9 mouse cellular contexts compared by ENCODE assay signal in the genomic region with DNA sequence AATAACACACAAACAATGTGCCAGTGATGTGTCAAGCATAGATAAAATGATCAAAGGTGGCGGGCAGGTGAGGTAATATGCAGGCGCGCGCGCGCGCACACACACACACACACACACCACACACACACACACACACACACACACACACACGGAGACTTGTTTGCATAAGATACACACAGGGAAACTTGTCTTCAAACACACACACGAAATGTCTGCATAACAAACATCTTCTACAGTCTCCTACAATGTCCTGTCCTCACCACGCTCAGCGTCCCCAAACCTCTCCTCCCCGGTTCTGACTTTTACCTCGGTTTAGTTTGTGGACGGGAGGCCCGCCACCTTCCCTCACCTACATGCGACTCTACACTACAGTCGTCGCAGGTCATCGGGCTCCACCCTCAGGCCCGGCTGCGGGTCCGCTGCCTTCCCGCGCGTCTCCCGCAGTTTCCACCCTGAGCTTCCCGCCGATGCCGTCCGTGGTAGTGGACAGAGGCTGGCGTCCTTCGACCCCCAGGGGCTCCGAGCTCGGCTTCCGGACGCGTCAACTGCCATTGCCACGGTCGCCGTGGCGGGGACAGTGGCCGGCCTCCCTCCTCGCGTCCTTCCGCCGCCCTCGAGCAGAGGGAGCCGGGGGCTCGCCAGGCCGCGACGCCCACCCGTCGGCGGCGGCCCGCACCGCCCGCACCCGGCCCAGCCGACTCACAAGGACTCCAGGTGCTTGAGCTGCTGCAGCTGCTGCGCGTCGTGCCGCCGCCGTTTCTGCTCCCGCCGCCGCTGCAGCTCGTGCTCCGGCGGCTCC. TPM values are rescaled to one million over a fixed set of nuclear protein-coding genes. Genes with fewer than 3 reads are reported as not detected.
DNase-seq lines count a peak whose midpoint lies in the region; ATAC-seq and TF ChIP-seq lines count a peak whose summit lies in the region.
"Had no signal": no experiment of that assay in that cellular context is flagged by ENCODE, and none has a peak within 500 bp of the region (broad histone marks: within the 10 kb centered on the region; RNA-seq: fewer than 3 reads in every experiment).

No protein-coding gene starts in this region.

- intact Hi-C loops in heart, adult 2 months (cut with DNase I): no loop called here

- peak overlapping the region; percentile 91 for H3K4me3 ChIP-seq in heart, adult 2 months
- peak overlapping the region; percentile 89 for H3K4me3 ChIP-seq in liver, embryonic 16.5 days (ENCODE audit: low read depth, low read length)
- peak overlapping the region; percentile 83 for H3K4me3 ChIP-seq in neural tube, embryonic 11.5 days (ENCODE audit: low read depth, low read length)

- H3K79me2 ChIP-seq in heart, adult 2 months (replicated peaks; ENCODE audit: control insufficient read depth, insufficient read depth, low read length): peaks cover 9% of the 10 kb centered on the region

- peak; percentile 69 for ATAC-seq in liver, embryonic 16.5 days (ENCODE audit: low read depth)
- ATAC-seq in neural tube, embryonic 11.5 days (ENCODE audit: insufficient read depth, low FRiP score, low TSS enrichment): peak; percentile 74

- WGBS in heart, adult 2 months: under 1% methylated on average over 68 of the region's 73 CpGs
- WGBS in liver, embryonic 16.5 days (ENCODE audit: insufficient replicate concordance): under 1% methylated on average over 68 of the region's 73 CpGs
- 1% methylated on average over 68 of the region's 73 CpGs for WGBS in neural tube, embryonic 11.5 days

- TF ChIP-seq POLR2A in heart, adult 2 months (IDR thresholded peaks at IDR 0.05; ENCODE audit: insufficient read depth, low read depth, low read length): no peak

- H3K27me3 ChIP-seq in heart, adult 2 months (ENCODE audit: control insufficient read depth, insufficient read depth, low read length): no peaks in the 10 kb centered on the region
- H3K27me3 ChIP-seq in liver, embryonic 16.5 days (ENCODE audit: control insufficient read depth, insufficient read depth, low read depth, low read length): no peaks in the 10 kb centered on the region
- H3K27me3 ChIP-seq in neural tube, embryonic 11.5 days (ENCODE audit: control insufficient read depth, insufficient read depth, low read length): no peaks in the 10 kb centered on the region

- H3K9me3 ChIP-seq in liver, embryonic 16.5 days (replicated peaks; ENCODE audit: control insufficient read depth, low read length): no peaks in the 10 kb centered on the region
- H3K9me3 ChIP-seq in neural tube, embryonic 11.5 days (ENCODE audit: control insufficient read depth, low read length): no peaks in the 10 kb centered on the region

- no peak for TF ChIP-seq EP300 in heart, adult 2 months (IDR thresholded peaks at IDR 0.05; ENCODE audit: insufficient read depth, low read depth, low read length)

- peak; percentile 58 to 72 for DNase-seq in B cell, adult 2 months
- peak; percentile 33 for DNase-seq in NIH3T3 (ENCODE audit: low read depth)
- DNase-seq in cerebellum, postnatal 14 days: peak; percentile 67 to 72
- DNase-seq in heart, adult 2 months: no peak
- DNase-seq in kidney, adult 8-10 months: peak; percentile 23 to 29
- peak; percentile 65 for DNase-seq in neural tube, embryonic 11.5 days (ENCODE audit: low spot score)
- DNase-seq in thymus, postnatal 10 days (ENCODE audit: low spot score in 2 of 2): peak; percentile 41 to 54

- peak overlapping the region; percentile 83 for H3K27ac ChIP-seq in heart, adult 2 months
- H3K27ac ChIP-seq in liver, embryonic 16.5 days (ENCODE audit: low read length): peak overlapping the region; percentile 76
- H3K27ac ChIP-seq in neural tube, embryonic 11.5 days (ENCODE audit: low read depth, low read length): peak overlapping the region; percentile 78; the same call in 1 of the 2 replicates

- H3K4me2 ChIP-seq in liver, embryonic 16.5 days (ENCODE audit: low read depth, low read length): peak overlapping the region; percentile 97
- H3K4me2 ChIP-seq in neural tube, embryonic 11.5 days (ENCODE audit: low read depth): peak overlapping the region; percentile 73

- no peaks in the 10 kb centered on the region for H3K36me3 ChIP-seq in heart, adult 2 months (ENCODE audit: control insufficient read depth, insufficient read depth, low read length)
- H3K36me3 ChIP-seq in liver, embryonic 16.5 days (ENCODE audit: control insufficient read depth, insufficient read depth): 0 out of 2 replicates have a peak, but pooled peaks cover 2% of the 10 kb centered on the region
- no peaks in the 10 kb centered on the region for H3K36me3 ChIP-seq in neural tube, embryonic 11.5 days (ENCODE audit: control insufficient read depth, insufficient read depth, low read length)

- H3K4me1 ChIP-seq in heart, adult 2 months (ENCODE audit: control insufficient read depth, insufficient read depth, low read length): peaks cover 2% of the 10 kb centered on the region
- peaks cover 10% of the 10 kb centered on the region for H3K4me1 ChIP-seq in liver, embryonic 16.5 days (ENCODE audit: control insufficient read depth, low read depth, low read length)
- no peaks in the 10 kb centered on the region; the same call in 1 of the 2 replicates for H3K4me1 ChIP-seq in neural tube, embryonic 11.5 days (ENCODE audit: control insufficient read depth, insufficient read depth, low read length)

- H3K9ac ChIP-seq in heart, adult 2 months (ENCODE audit: low read depth, low read length): peak overlapping the region; percentile 100
- H3K9ac ChIP-seq in liver, embryonic 16.5 days (ENCODE audit: low read depth, low read length): peak overlapping the region; percentile 87
- H3K9ac ChIP-seq in neural tube, embryonic 11.5 days (ENCODE audit: low read length): peak overlapping the region; percentile 91

- TF ChIP-seq CTCF in heart, adult 2 months (IDR thresholded peaks at IDR 0.05): no peak

RNA-seq across cellular contexts. Expression of a gene that starts 2.0 kb away (rescaled TPM):
- 10 to 100 TPM; 42.6 to 46.1 TPM for total RNA-seq in heart, adult 2 months (2021)
- 35.1 and 39.5 TPM in 2 replicates for polyA plus RNA-seq in heart, adult 2 months (2012; rRNA removed)
- 25.1 and 25.3 TPM in 2 replicates for polyA plus RNA-seq in liver, embryonic 16.5 days (2015; fragmentation: Nextera tagmentation; extraction: Ambion mirVana)
- 46.6 and 48.1 TPM in 2 replicates for polyA plus RNA-seq in neural tube, embryonic 11.5 days (2014; fragmentation: Nextera tagmentation; extraction: Ambion mirVana)

RNA-seq across cellular contexts. Expression of a gene that starts 7.9 kb away (rescaled TPM):
- total RNA-seq in heart, adult 2 months (2021): 10 to 100 TPM; 11.9 to 12.4 TPM
- polyA plus RNA-seq in heart, adult 2 months (2012; rRNA removed): 6.3 and 9.0 TPM in 2 replicates
- 2.5 and 3.1 TPM in 2 replicates for polyA plus RNA-seq in liver, embryonic 16.5 days (2015; fragmentation: Nextera tagmentation; extraction: Ambion mirVana)
- 14.0 and 16.9 TPM in 2 replicates for polyA plus RNA-seq in neural tube, embryonic 11.5 days (2014; fragmentation: Nextera tagmentation; extraction: Ambion mirVana)

RNA-seq across cellular contexts. Expression of a gene that starts 13.5 kb away (rescaled TPM):
- total RNA-seq in heart, adult 2 months (2021): not detected
- polyA plus RNA-seq in heart, adult 2 months (2012; rRNA removed): not detected in 2 replicates
- not detected in 2 replicates for polyA plus RNA-seq in liver, embryonic 16.5 days (2015; fragmentation: Nextera tagmentation; extraction: Ambion mirVana)
- polyA plus RNA-seq in neural tube, embryonic 11.5 days (2014; fragmentation: Nextera tagmentation; extraction: Ambion mirVana): not detected in 2 replicates
- total RNA-seq: layer of hippocampus, postnatal 25 days had no signal

RNA-seq across cellular contexts. Expression of a gene that starts 56.3 kb away (rescaled TPM):
- total RNA-seq in heart, adult 2 months (2021): under 1 TPM; 0.29 to 0.50 TPM
- 0.27 and 0.53 TPM in 2 replicates for polyA plus RNA-seq in heart, adult 2 months (2012; rRNA removed)
- 1.2 and 1.3 TPM in 2 replicates for polyA plus RNA-seq in liver, embryonic 16.5 days (2015; fragmentation: Nextera tagmentation; extraction: Ambion mirVana)
- 8.3 and 10.6 TPM in 2 replicates for polyA plus RNA-seq in neural tube, embryonic 11.5 days (2014; fragmentation: Nextera tagmentation; extraction: Ambion mirVana)

Comparison
In these comparisons a context has a peak if more than half of its experiments do, and no peak if none do; other contexts are left out.
1. DNase-seq: peak in B cell, adult 2 months (2 of 2), NIH3T3 (single experiment), cerebellum, postnatal 14 days (2 of 2), kidney, adult 8-10 months (2 of 2), neural tube, embryonic 11.5 days (single experiment) and thymus, postnatal 10 days (2 of 2); none in heart, adult 2 months (0 of 2).
2. Peak in every context shown above with its lines, with median percentiles within 50 percentile points of each other: H3K27ac ChIP-seq, H3K4me3 ChIP-seq and H3K9ac ChIP-seq.